Mouse (Mus musculus): ENCODE measurements around the gene Smim27. TPM values are rescaled to one million over a fixed set of nuclear protein-coding genes. Genes with fewer than 3 reads are reported as not detected.

Gene Smim27
- polyA plus RNA-seq, 1 experiment from 2014 or later = 35.8 TPM

- H3K9ac ChIP-seq = no peak overlapping the region
- H3K36me3 ChIP-seq = no peaks in the 10 kb centered on the region
- no peaks in the 10 kb centered on the region; the same call in 1 of the 2 replicates for H3K27me3 ChIP-seq
- no peaks in the 10 kb centered on the region for H3K4me1 ChIP-seq
- H3K4me3 ChIP-seq (replicated peaks) = no peak overlapping the region
- H3K27ac ChIP-seq (replicated peaks) = no peak overlapping the region
- no peaks in the 10 kb centered on the region for H3K9me3 ChIP-seq (replicated peaks)
- 70% methylated on average over 10 of the region's 10 CpGs for WGBS
- ATAC-seq (ENCODE audit: insufficient number of reproducible peaks, low FRiP score, low TSS enrichment, low read depth) = no peak
- H3K4me2 ChIP-seq (replicated peaks) = no peak overlapping the region
Measured at GRCm38 (mm10) chr4:40302445-40303125, 33.2 kb downstream of the Smim27 start.

DNA sequence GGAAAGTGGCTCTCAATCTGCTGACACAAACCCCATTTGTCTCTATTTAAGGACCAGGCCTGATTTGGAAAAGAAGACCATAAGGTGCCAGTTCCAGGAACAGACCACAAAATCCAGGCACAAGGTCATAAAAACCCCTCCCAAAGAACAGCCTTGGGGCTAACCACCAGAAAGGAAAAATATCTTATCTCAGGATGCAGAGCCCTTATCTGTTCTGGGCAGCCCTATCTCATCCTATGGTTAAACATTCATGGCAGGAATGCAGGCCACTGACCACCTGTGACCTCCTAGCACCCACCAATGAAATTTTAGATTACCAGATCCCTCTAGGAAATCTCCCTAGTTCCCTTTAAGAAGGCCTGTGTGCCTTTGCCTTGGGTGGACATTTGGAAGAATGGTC lies 40.3 kb downstream of the Smim27 start:
- no peaks in the 10 kb centered on the region for H3K9me3 ChIP-seq (replicated peaks)
- H3K4me3 ChIP-seq (replicated peaks) = no peak overlapping the region
- no peaks in the 10 kb centered on the region; the same call in 1 of the 2 replicates for H3K27me3 ChIP-seq
- no peak for ATAC-seq (ENCODE audit: insufficient number of reproducible peaks, low FRiP score, low TSS enrichment, low read depth)
- H3K9ac ChIP-seq = no peak overlapping the region
- no peaks in the 10 kb centered on the region for H3K36me3 ChIP-seq
- no peak overlapping the region for H3K4me2 ChIP-seq (replicated peaks)
- H3K27ac ChIP-seq (replicated peaks) = no peak overlapping the region
- no peaks in the 10 kb centered on the region for H3K4me1 ChIP-seq

DNA sequence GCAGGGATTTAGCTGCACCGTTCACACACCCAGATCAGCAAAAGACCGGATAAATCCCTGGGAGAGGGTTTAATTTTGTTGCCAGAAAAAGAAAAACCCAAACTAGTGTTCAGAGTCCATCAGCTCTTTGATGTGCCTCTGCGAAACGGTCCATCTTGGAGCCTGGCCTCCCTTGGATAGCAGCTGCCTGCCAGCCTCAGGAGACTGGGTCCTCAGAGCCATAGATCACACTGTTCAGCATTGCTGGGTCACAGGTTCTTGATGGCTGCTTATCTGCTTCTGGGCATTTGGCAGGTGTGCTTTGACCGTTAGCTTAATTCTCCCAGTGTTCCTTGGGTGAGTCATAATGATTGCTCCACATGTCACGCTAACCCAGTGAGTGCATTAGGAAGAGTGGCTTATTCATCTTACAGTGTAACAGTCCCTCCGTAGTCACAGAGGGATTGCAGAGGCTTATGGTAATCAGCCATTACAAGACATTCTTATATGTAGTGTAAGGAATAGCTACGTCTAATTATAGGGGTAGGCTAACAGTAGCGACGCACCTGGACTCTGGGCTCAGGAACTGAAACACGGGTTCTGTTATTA lies 41.5 kb downstream of the Smim27 start:
- H3K27me3 ChIP-seq = no peaks in the 10 kb centered on the region; the same call in 1 of the 2 replicates
- no peak overlapping the region for H3K9ac ChIP-seq
- no peak overlapping the region for H3K27ac ChIP-seq (replicated peaks)
- H3K4me2 ChIP-seq (replicated peaks) = no peak overlapping the region
- no peaks in the 10 kb centered on the region for H3K36me3 ChIP-seq
- H3K4me1 ChIP-seq = no peaks in the 10 kb centered on the region
- H3K4me3 ChIP-seq (replicated peaks) = no peak overlapping the region
- 65% methylated on average over 11 of the region's 11 CpGs for WGBS
- no peaks in the 10 kb centered on the region for H3K9me3 ChIP-seq (replicated peaks)
- ATAC-seq (ENCODE audit: insufficient number of reproducible peaks, low FRiP score, low TSS enrichment, low read depth) = peak; percentile 73

DNA sequence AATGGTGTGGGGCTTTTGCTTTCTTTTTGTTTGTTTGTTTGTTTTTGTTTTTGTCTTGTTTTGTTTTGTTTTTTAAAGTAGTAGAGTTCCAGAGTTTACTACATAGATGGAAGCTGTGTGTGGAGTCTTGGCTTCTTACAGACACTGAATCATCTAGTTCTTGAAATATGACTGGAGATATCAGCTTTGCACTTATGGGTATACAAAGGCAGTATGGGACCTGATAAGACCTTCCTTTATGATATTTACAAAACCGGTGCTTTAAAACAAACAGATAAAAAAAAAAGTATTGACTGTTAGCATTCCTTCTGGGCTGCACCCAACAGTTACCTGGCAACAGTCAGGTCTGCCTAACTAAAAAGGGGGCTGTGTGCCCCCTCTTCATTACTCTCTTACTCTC lies 42.8 kb downstream of the Smim27 start:
- no peak overlapping the region for H3K27ac ChIP-seq (replicated peaks)
- H3K9ac ChIP-seq = no peak overlapping the region
- ATAC-seq (ENCODE audit: insufficient number of reproducible peaks, low FRiP score, low TSS enrichment, low read depth) = no peak
- 74% methylated on average over 1 of the region's 1 CpGs for WGBS
- H3K4me2 ChIP-seq (replicated peaks) = no peak overlapping the region
- no peaks in the 10 kb centered on the region for H3K27me3 ChIP-seq
- H3K4me3 ChIP-seq (replicated peaks) = no peak overlapping the region
- no peaks in the 10 kb centered on the region for H3K36me3 ChIP-seq
- H3K4me1 ChIP-seq = no peaks in the 10 kb centered on the region
- no peaks in the 10 kb centered on the region for H3K9me3 ChIP-seq (replicated peaks)

GRCm38 (mm10) chr4:40313026-40313425 lies 43.6 kb downstream of the Smim27 start:
- no peaks in the 10 kb centered on the region for H3K36me3 ChIP-seq
- H3K9ac ChIP-seq = no peak overlapping the region
- H3K27me3 ChIP-seq = no peaks in the 10 kb centered on the region
- no peak for ATAC-seq (ENCODE audit: insufficient number of reproducible peaks, low FRiP score, low TSS enrichment, low read depth)
- H3K9me3 ChIP-seq (replicated peaks) = no peaks in the 10 kb centered on the region
- no peak overlapping the region for H3K4me2 ChIP-seq (replicated peaks)
- H3K4me3 ChIP-seq (replicated peaks) = no peak overlapping the region
- no peak overlapping the region for H3K27ac ChIP-seq (replicated peaks)
- no peaks in the 10 kb centered on the region for H3K4me1 ChIP-seq
- 68% methylated on average over 6 of the region's 6 CpGs for WGBS

- H3K9ac ChIP-seq = no peak overlapping the region
- H3K4me3 ChIP-seq (replicated peaks) = no peak overlapping the region
- H3K9me3 ChIP-seq (replicated peaks) = no peaks in the 10 kb centered on the region
- H3K27ac ChIP-seq (replicated peaks) = no peak overlapping the region
- H3K36me3 ChIP-seq = no peaks in the 10 kb centered on the region
- no peaks in the 10 kb centered on the region for H3K27me3 ChIP-seq
- WGBS = 72% methylated on average over 3 of the region's 3 CpGs
- no peak for ATAC-seq (ENCODE audit: insufficient number of reproducible peaks, low FRiP score, low TSS enrichment, low read depth)
- no peaks in the 10 kb centered on the region for H3K4me1 ChIP-seq
- H3K4me2 ChIP-seq (replicated peaks) = no peak overlapping the region
Measured at GRCm38 (mm10) chr4:40317404-40317803, 48.0 kb downstream of the Smim27 start.

Other genes with a start within 250 kb of the Smim27 start
- 41.7 and 44.1 TPM in 2 replicates for gene Aco1, start 126.5 kb upstream of the Smim27 start, polyA plus RNA-seq (2015; fragmentation: Nextera tagmentation; extraction: Ambion mirVana)
- gene Ddx58, start 29.8 kb upstream of the Smim27 start, polyA plus RNA-seq (2015; fragmentation: Nextera tagmentation; extraction: Ambion mirVana) = 8.6 and 9.5 TPM in 2 replicates
- gene Topors, start 271 bp downstream of the Smim27 start, polyA plus RNA-seq (2015; fragmentation: Nextera tagmentation; extraction: Ambion mirVana) = 40.4 and 41.2 TPM in 2 replicates
- gene Ndufb6, start 9.8 kb downstream of the Smim27 start, polyA plus RNA-seq (2015; fragmentation: Nextera tagmentation; extraction: Ambion mirVana) = 281 and 287 TPM in 2 replicates
- 0.83 and 1.2 TPM in 2 replicates for gene Tmem215, start 202.6 kb downstream of the Smim27 start, polyA plus RNA-seq (2015; fragmentation: Nextera tagmentation; extraction: Ambion mirVana)

Data from embryonic facial prominence, embryonic 15.5 days (tissue).